Mouse (Mus musculus): ENCODE data around the gene Lrrc25. TPM values are rescaled to one million over a fixed set of nuclear protein-coding genes. Genes with fewer than 3 reads are reported as not detected.

Gene Lrrc25
- polyA plus RNA-seq, 1 experiment from 2014 or later, result 1.9 TPM

- Histone ChIP-seq H3K4me2 (no peak overlapping the region), H3K9ac (no peak overlapping the region)
- 17% methylated on average over 2 of the region's 2 CpGs for WGBS
Measured at GRCm38 (mm10) chr8:70655469-70655868, 39.5 kb downstream of the Lrrc25 start.

DNA sequence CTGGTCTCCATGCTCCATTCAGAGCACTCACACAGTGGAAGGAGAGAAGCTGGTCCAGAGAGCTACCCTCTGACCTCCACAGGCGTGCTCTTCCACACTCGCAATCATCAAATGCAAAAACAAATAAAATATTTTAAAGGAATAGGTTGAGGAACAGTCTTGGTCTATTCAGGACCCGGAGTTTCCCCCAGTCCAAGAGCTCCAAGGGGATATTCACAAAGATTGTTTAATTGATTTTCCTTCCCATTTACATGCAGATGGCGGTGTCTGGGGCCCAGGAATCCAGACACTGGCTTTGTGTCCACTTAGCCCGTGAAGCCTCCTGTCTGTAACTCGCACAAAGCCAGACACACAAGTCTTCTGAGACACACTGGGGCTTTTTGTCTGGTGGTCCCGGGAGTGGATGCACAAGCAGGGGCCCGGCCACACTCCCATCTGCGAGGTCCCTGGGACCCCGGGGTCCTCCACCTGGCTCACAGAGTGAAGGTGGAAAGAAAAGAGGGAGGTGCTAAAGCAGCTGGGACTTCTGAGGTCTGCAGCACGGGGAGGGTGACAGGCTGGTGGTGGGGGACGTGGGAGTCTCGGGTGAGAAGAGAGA, 40.3 kb downstream of the Lrrc25 start:
- no peak for ATAC-seq (ENCODE audit: insufficient number of reproducible peaks, insufficient read depth, low FRiP score, low TSS enrichment, low read depth)
- no peak overlapping the region for H3K27ac ChIP-seq
- H3K9ac ChIP-seq, result no peak overlapping the region
- H3K27me3 ChIP-seq, result no peaks in the 10 kb centered on the region
- peaks cover 27% of the 10 kb centered on the region for H3K4me1 ChIP-seq
- peaks cover 54% of the 10 kb centered on the region for H3K36me3 ChIP-seq
- H3K4me3 ChIP-seq, result no peak overlapping the region
- WGBS, result 59% methylated on average over 13 of the region's 13 CpGs
- no peaks in the 10 kb centered on the region for H3K9me3 ChIP-seq
- no peak overlapping the region for H3K4me2 ChIP-seq

More at GRCm38 (mm10) chr8:70655469-70655868, 39.5 kb downstream of the Lrrc25 start:
- Histone ChIP-seq H3K4me1 (peaks cover 24% of the 10 kb centered on the region), H3K27me3 (no peaks in the 10 kb centered on the region), H3K9me3 (no peaks in the 10 kb centered on the region), H3K4me3 (no peak overlapping the region), H3K27ac (no peak overlapping the region), H3K36me3 (peaks cover 63% of the 10 kb centered on the region)
- ATAC-seq (ENCODE audit: insufficient number of reproducible peaks, insufficient read depth, low FRiP score, low TSS enrichment, low read depth), result no peak

DNA sequence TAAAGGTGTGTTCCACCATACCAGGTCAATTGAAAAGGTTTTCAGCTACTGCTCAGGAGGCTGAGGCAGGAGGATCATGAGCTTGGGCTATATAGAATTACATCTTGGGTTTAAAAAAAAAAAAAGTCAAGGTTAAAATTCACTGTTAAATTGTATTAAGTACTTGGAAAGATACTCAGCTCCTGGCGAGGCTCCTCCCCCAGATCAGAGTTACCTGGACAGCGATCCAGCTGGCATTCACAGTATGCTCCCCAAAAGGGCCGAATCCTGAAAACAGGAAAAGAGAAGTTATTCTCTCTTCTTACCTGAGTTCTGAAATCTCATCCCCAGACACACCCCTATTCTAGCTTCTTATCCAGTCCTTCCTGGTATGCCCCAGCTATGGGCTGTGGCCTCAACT, 41.3 kb downstream of the Lrrc25 start:
- Histone ChIP-seq H3K4me3 (no peak overlapping the region), H3K36me3 (peaks cover 45% of the 10 kb centered on the region), H3K27me3 (no peaks in the 10 kb centered on the region), H3K9me3 (no peaks in the 10 kb centered on the region), H3K4me1 (peaks cover 27% of the 10 kb centered on the region), H3K9ac (0 out of 2 replicates have a peak overlapping the region, but pooled peaks have one; percentile 88), H3K27ac (no peak overlapping the region), H3K4me2 (no peak overlapping the region)
- no peak for ATAC-seq (ENCODE audit: insufficient number of reproducible peaks, insufficient read depth, low FRiP score, low TSS enrichment, low read depth)
- 94% methylated on average over 3 of the region's 3 CpGs for WGBS

- H3K4me3 ChIP-seq, result no peak overlapping the region
- H3K9ac ChIP-seq, result 0 out of 2 replicates have a peak overlapping the region, but pooled peaks have one; percentile 88
- H3K9me3 ChIP-seq, result no peaks in the 10 kb centered on the region
- peaks cover 27% of the 10 kb centered on the region for H3K4me1 ChIP-seq
- WGBS, result 85% methylated on average over 2 of the region's 2 CpGs
- no peak overlapping the region for H3K27ac ChIP-seq
- H3K4me2 ChIP-seq, result no peak overlapping the region; the same call in 1 of the 2 replicates
- H3K36me3 ChIP-seq, result peaks cover 40% of the 10 kb centered on the region
- no peak for ATAC-seq (ENCODE audit: insufficient number of reproducible peaks, insufficient read depth, low FRiP score, low TSS enrichment, low read depth)
- H3K27me3 ChIP-seq, result no peaks in the 10 kb centered on the region
Measured at GRCm38 (mm10) chr8:70657739-70658138, 41.8 kb downstream of the Lrrc25 start.

DNA sequence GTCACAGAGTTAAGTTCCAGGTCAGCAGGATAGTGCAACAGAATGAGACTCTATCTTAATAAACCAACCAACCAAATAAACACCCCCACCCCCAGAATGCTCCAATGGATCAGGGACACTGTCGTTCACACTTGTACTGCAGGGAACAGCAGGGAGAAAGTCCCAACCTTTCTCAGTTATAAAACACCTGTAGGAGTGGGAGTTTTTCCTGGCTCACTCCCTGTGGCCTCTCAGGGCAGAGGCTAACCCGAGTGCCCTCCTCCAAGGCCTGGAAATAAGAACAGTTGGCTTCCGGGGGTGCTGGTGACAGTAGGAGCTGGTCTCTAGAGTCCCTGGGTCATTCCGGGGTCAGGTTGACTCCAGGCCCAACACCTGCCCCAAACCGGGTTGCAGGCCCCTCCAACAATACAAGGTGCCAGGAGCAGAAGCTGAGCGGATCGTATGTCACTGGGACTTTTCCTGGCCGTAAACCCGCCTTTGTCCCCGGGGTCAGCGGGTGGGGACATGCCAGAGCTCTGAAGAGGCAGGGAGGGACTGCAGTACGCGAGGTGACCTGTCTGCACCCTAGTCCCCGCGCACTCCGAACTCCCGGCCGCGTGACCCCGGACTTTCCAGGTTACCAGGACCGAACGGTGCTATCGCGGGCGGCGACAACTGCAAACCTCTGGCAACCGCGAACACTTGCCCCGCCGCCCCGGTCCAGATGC, 43.1 kb downstream of the Lrrc25 start:
- Histone ChIP-seq H3K27ac (peak overlapping the region; percentile 60), H3K4me3 (peak overlapping the region; percentile 80), H3K27me3 (no peaks in the 10 kb centered on the region), H3K36me3 (peaks cover 37% of the 10 kb centered on the region), H3K9me3 (no peaks in the 10 kb centered on the region), H3K4me1 (peaks cover 27% of the 10 kb centered on the region), H3K9ac (peak overlapping the region; percentile 88), H3K4me2 (peak overlapping the region; percentile 93)
- 1% methylated on average over 31 of the region's 31 CpGs for WGBS
- ATAC-seq (ENCODE audit: insufficient number of reproducible peaks, insufficient read depth, low FRiP score, low TSS enrichment, low read depth), result 0 out of 2 replicates have a peak, but pooled peaks have one; percentile 23

- H3K4me1 ChIP-seq, result peaks cover 27% of the 10 kb centered on the region
- ATAC-seq (ENCODE audit: insufficient number of reproducible peaks, insufficient read depth, low FRiP score, low TSS enrichment, low read depth), result peak; percentile 97
- peak overlapping the region; percentile 80 for H3K4me3 ChIP-seq
- no peaks in the 10 kb centered on the region for H3K27me3 ChIP-seq
- H3K9me3 ChIP-seq, result no peaks in the 10 kb centered on the region
- H3K27ac ChIP-seq, result peak overlapping the region; percentile 83
- 1% methylated on average over 44 of the region's 44 CpGs for WGBS
- H3K36me3 ChIP-seq, result peaks cover 30% of the 10 kb centered on the region
- H3K4me2 ChIP-seq, result peak overlapping the region; percentile 93
- peak overlapping the region; percentile 88 for H3K9ac ChIP-seq
Measured at GRCm38 (mm10) chr8:70659604-70660272, 43.8 kb downstream of the Lrrc25 start.

DNA sequence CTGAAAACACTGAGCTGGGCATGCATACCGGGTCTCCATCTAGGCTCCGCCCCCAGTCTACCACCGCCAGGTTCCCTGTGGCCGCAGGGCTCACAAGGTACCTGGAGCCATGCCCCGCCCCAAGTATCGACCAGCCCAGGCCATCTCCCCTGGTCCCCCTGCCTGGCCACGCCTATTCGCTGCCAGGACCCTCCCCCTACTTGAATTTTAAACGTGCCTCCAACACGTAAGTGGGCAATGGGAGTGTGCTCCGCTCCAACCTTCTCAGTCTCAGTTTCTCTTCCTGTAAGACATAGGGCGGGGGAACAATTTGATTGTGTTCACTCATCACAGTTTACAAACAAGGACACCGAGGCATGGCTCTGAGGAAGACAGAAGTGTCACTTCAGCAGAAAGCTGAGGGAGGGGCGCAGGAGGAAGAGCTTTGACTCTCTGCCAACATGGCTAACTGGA, 44.3 kb downstream of the Lrrc25 start, which contains the start of gene Pgpep1:
TSS of gene Pgpep1 (minus strand) at position 116 of the 453 bp plus-strand sequence.
- ATAC-seq (ENCODE audit: insufficient number of reproducible peaks, insufficient read depth, low FRiP score, low TSS enrichment, low read depth), result peak; percentile 44
- no peaks in the 10 kb centered on the region for H3K27me3 ChIP-seq
- peak within 1 kb of the TSS; percentile 80 for H3K4me3 ChIP-seq
- peak within 1 kb of the TSS; percentile 88 for H3K9ac ChIP-seq
- peaks cover 27% of the 10 kb centered on the region for H3K4me1 ChIP-seq
- no peaks in the 10 kb centered on the region for H3K9me3 ChIP-seq
- peak within 1 kb of the TSS; percentile 83 for H3K27ac ChIP-seq
- peaks cover 25% of the 10 kb centered on the region for H3K36me3 ChIP-seq
- WGBS, result 3% methylated on average over 14 of the region's 14 CpGs
- H3K4me2 ChIP-seq, result peak within 1 kb of the TSS; percentile 93

DNA sequence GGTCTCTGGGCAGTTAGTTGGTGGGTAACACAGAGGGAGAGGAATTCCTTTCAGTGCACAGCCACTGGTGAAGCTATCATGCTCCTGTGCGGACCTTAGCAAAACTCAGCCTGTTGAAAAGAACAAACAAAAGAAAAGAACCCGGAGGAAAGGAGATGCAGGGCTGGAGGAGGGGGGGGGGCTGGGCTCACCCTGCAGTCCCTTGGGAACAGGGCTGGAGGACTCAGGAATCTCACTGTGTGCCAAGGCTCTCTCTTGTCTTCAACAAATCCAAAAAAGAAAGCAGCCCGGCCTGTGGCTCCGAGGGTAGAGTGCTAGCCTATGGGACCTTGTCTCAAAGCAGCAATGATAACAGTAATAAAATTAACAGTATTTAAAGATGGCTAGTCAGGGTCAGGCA, 47.7 kb downstream of the Lrrc25 start:
- whole genome bisulfite sequencing, result 68% methylated on average over 4 of the region's 4 CpGs
- H3K9me3 ChIP-seq, result no peaks in the 10 kb centered on the region
- no peak overlapping the region for H3K27ac ChIP-seq
- H3K27me3 ChIP-seq, result no peaks in the 10 kb centered on the region
- no peak for ATAC-seq (ENCODE audit: insufficient number of reproducible peaks, insufficient read depth, low FRiP score, low TSS enrichment, low read depth)
- no peaks in the 10 kb centered on the region for H3K36me3 ChIP-seq
- H3K4me1 ChIP-seq, result peaks cover 14% of the 10 kb centered on the region
- no peak overlapping the region for H3K4me2 ChIP-seq
- no peak overlapping the region for H3K4me3 ChIP-seq
- no peak overlapping the region for H3K9ac ChIP-seq

- Histone ChIP-seq H3K9me3 (no peaks in the 10 kb centered on the region), H3K4me1 (peaks cover 10% of the 10 kb centered on the region; the same call in 1 of the 2 replicates), H3K9ac (no peak overlapping the region), H3K27me3 (no peaks in the 10 kb centered on the region), H3K4me2 (no peak overlapping the region), H3K36me3 (no peaks in the 10 kb centered on the region), H3K4me3 (no peak overlapping the region), H3K27ac (no peak overlapping the region)
- ATAC-seq (ENCODE audit: insufficient number of reproducible peaks, insufficient read depth, low FRiP score, low TSS enrichment, low read depth), result no peak
- WGBS, result 83% methylated on average over 3 of the region's 3 CpGs
Measured at GRCm38 (mm10) chr8:70664631-70665030, 48.7 kb downstream of the Lrrc25 start.

DNA sequence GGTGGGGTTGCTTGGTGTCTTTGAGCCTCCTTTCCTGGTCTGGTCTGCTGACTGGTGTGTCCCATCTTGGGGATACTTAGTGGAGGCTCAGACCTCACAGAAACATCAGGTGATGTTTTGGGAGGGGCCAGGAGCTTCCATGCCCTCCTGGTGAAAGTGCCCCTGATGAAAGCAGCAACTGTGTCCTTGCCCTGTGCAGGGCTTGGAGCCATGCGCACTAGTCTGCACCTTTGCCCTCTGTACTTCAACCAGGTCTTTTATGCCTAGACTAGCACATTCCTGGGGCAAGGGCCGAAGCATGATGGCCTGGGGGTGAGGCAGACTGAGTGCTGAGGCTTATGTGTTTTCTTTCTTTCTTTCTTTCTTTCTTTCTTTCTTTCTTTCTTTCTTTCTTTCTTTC, 49.6 kb downstream of the Lrrc25 start:
- no peak for ATAC-seq (ENCODE audit: insufficient number of reproducible peaks, insufficient read depth, low FRiP score, low TSS enrichment, low read depth)
- Histone ChIP-seq H3K27ac (no peak overlapping the region), H3K27me3 (no peaks in the 10 kb centered on the region), H3K9ac (no peak overlapping the region), H3K4me3 (no peak overlapping the region), H3K4me1 (peaks cover 2% of the 10 kb centered on the region; the same call in 1 of the 2 replicates), H3K9me3 (no peaks in the 10 kb centered on the region), H3K36me3 (no peaks in the 10 kb centered on the region), H3K4me2 (no peak overlapping the region)
- 39% methylated on average over 2 of the region's 2 CpGs for WGBS

- Histone ChIP-seq H3K27me3 (no peaks in the 10 kb centered on the region), H3K4me3 (no peak overlapping the region), H3K4me1 (no peaks in the 10 kb centered on the region), H3K9me3 (no peaks in the 10 kb centered on the region), H3K4me2 (no peak overlapping the region), H3K27ac (no peak overlapping the region), H3K9ac (no peak overlapping the region), H3K36me3 (no peaks in the 10 kb centered on the region)
- ATAC-seq (ENCODE audit: insufficient number of reproducible peaks, insufficient read depth, low FRiP score, low TSS enrichment, low read depth), result no peak
- WGBS, result 71% methylated on average over 5 of the region's 5 CpGs
Measured at GRCm38 (mm10) chr8:70667071-70667470, 51.1 kb downstream of the Lrrc25 start.

Measured in embryonic facial prominence, embryonic 13.5 days (tissue).